ENCODE assay signal across 15 mouse cellular contexts in genomic region chr16:18589080-18589621, GRCm38 (mm10). TPM values are rescaled to one million over a fixed set of nuclear protein-coding genes. Genes with fewer than 3 reads are reported as not detected.
A peak's percentile ranks its signal among the peaks of the same experiment; 100 is the strongest.
DNase-seq lines count a peak whose midpoint lies in the region; ATAC-seq and TF ChIP-seq lines count a peak whose summit lies in the region.
"Had no signal": no experiment of that assay in that cellular context is flagged by ENCODE, and none has a peak within 500 bp of the region (broad histone marks: within the 10 kb centered on the region; RNA-seq: fewer than 3 reads in every experiment).

No protein-coding gene starts in this region.

- no peaks in the 10 kb centered on the region for H3K9me3 ChIP-seq in heart, embryonic 12.5 days (replicated peaks)
- H3K9me3 ChIP-seq in megakaryocyte, embryonic 14.5 days, result no peaks in the 10 kb centered on the region; the same call in 1 of the 2 replicates
- H3K9me3 ChIP-seq in embryonic facial prominence, embryonic 12.5 days, result no peaks in the 10 kb centered on the region
- no peaks in the 10 kb centered on the region for H3K9me3 ChIP-seq in liver, postnatal 0 days (ENCODE audit: low read length)
- H3K9me3 ChIP-seq: intestine, embryonic 15.5 days had no signal

- ATAC-seq in heart, embryonic 12.5 days (ENCODE audit: insufficient number of reproducible peaks, low FRiP score), result no peak
- ATAC-seq in megakaryocyte, adult 5-6 weeks (ENCODE audit: poor library complexity, severe bottlenecking), result no peak
- no peak for ATAC-seq in embryonic facial prominence, embryonic 12.5 days (ENCODE audit: insufficient number of reproducible peaks, insufficient read depth, low FRiP score, low TSS enrichment)
- ATAC-seq in liver, postnatal 0 days, result no peak

- peaks cover 95% of the 10 kb centered on the region for H3K27me3 ChIP-seq in heart, embryonic 12.5 days (replicated peaks)
- peaks cover 97% of the 10 kb centered on the region for H3K27me3 ChIP-seq in megakaryocyte, embryonic 14.5 days (replicated peaks)
- peaks cover 96% of the 10 kb centered on the region for H3K27me3 ChIP-seq in embryonic facial prominence, embryonic 12.5 days
- peaks cover 88% of the 10 kb centered on the region for H3K27me3 ChIP-seq in liver, postnatal 0 days (ENCODE audit: insufficient read depth, low read length)

- no peak overlapping the region for H3K9ac ChIP-seq in heart, embryonic 12.5 days
- H3K9ac ChIP-seq in embryonic facial prominence, embryonic 12.5 days, result no peak overlapping the region
- no peak overlapping the region for H3K9ac ChIP-seq in liver, postnatal 0 days (replicated peaks)
- H3K9ac ChIP-seq: intestine, embryonic 15.5 days had no signal

- no peak for TF ChIP-seq EP300 in liver, postnatal 0 days (IDR thresholded peaks at IDR 0.05; ENCODE audit: low read depth)

- H3K4me1 ChIP-seq in heart, embryonic 12.5 days (replicated peaks), result peaks cover 51% of the 10 kb centered on the region
- peaks cover 63% of the 10 kb centered on the region for H3K4me1 ChIP-seq in megakaryocyte, embryonic 14.5 days
- peaks cover 28% of the 10 kb centered on the region for H3K4me1 ChIP-seq in embryonic facial prominence, embryonic 12.5 days
- peaks cover 22% of the 10 kb centered on the region for H3K4me1 ChIP-seq in liver, postnatal 0 days (ENCODE audit: insufficient read depth)

- DNase-seq in heart, adult 8-10 months (ENCODE audit: low spot score), result no peak
- no peak for DNase-seq in liver, postnatal 0 days
- DNase-seq in cerebellum, adult 9-11 months, result no peak
- DNase-seq: adrenal gland, postnatal 36 days; cerebellum, postnatal 25 days; gastrocnemius, postnatal 36 days; heart, postnatal 10 days had no signal

- WGBS in heart, embryonic 12.5 days, result 28% methylated on average over 9 of the region's 9 CpGs
- WGBS in embryonic facial prominence, embryonic 12.5 days, result 19% methylated on average over 9 of the region's 9 CpGs
- WGBS in liver, postnatal 0 days (ENCODE audit: insufficient replicate concordance), result 28% methylated on average over 9 of the region's 9 CpGs

- no peak overlapping the region for H3K27ac ChIP-seq in heart, embryonic 12.5 days (ENCODE audit: poor library complexity, severe bottlenecking)
- no peak overlapping the region for H3K27ac ChIP-seq in embryonic facial prominence, embryonic 12.5 days
- no peak overlapping the region for H3K27ac ChIP-seq in liver, postnatal 0 days (ENCODE audit: low read depth)
- H3K27ac ChIP-seq: intestine, embryonic 15.5 days; kidney, postnatal 0 days had no signal

- no peak overlapping the region for H3K4me3 ChIP-seq in heart, embryonic 12.5 days
- peak overlapping the region; percentile 91 for H3K4me3 ChIP-seq in megakaryocyte, embryonic 14.5 days (replicated peaks)
- H3K4me3 ChIP-seq in embryonic facial prominence, embryonic 12.5 days, result 0 out of 2 replicates have a peak overlapping the region, but pooled peaks have one; percentile 53
- H3K4me3 ChIP-seq in liver, postnatal 0 days (ENCODE audit: low read depth, low read length), result peak overlapping the region; percentile 47; the same call in 1 of the 2 replicates

- peak overlapping the region; percentile 41; the same call in 1 of the 2 replicates for H3K4me2 ChIP-seq in heart, embryonic 12.5 days
- H3K4me2 ChIP-seq in embryonic facial prominence, embryonic 12.5 days (replicated peaks), result peak overlapping the region; percentile 82
- H3K4me2 ChIP-seq in liver, postnatal 0 days (ENCODE audit: low read depth, low read length), result no peak overlapping the region

- no peaks in the 10 kb centered on the region for H3K36me3 ChIP-seq in heart, embryonic 12.5 days
- no peaks in the 10 kb centered on the region for H3K36me3 ChIP-seq in megakaryocyte, embryonic 14.5 days (replicated peaks; ENCODE audit: low read length)
- H3K36me3 ChIP-seq in embryonic facial prominence, embryonic 12.5 days, result no peaks in the 10 kb centered on the region
- no peaks in the 10 kb centered on the region for H3K36me3 ChIP-seq in liver, postnatal 0 days (replicated peaks; ENCODE audit: insufficient read depth, low read length)
- H3K36me3 ChIP-seq: intestine, embryonic 15.5 days had no signal

- no peak for TF ChIP-seq CTCF in liver, postnatal 0 days (IDR thresholded peaks at IDR 0.05; ENCODE audit: low read depth)

RNA-seq across cellular contexts. Expression of gene Tbx1, which starts 1.3 kb away (rescaled TPM):
- polyA plus RNA-seq in heart, embryonic 12.5 days (2016; fragmentation: Nextera tagmentation; extraction: Ambion mirVana), result 0.13 and 0.67 TPM in 2 replicates
- total RNA-seq in heart, adult 8-10 months (2022), result 1 to 10 TPM; 1.0 to 2.0 (median 1.1) TPM
- polyA plus RNA-seq in megakaryocyte, embryonic 14.5 days (2012; ENCODE audit: insufficient read depth, low replicate concordance), result not detected in 2 replicates
- not detected in 2 replicates for total RNA-seq in megakaryocyte, adult 5-6 weeks (2015)
- not detected in 2 replicates for total RNA-seq in megakaryocyte, adult 5-6 weeks (2017)
- 19.6 and 21.9 TPM in 2 replicates for polyA plus RNA-seq in embryonic facial prominence, embryonic 12.5 days (2016; fragmentation: Nextera tagmentation; extraction: Ambion mirVana)
- polyA plus RNA-seq in liver, postnatal 0 days (2015; fragmentation: Nextera tagmentation; extraction: Ambion mirVana), result 0.40 TPM in 1 of 2 replicates, not detected in the other
- total RNA-seq: MEL; neutrophil, adult 5-6 weeks had no signal

RNA-seq across cellular contexts. Expression of gene Gp1bb, which starts 33.1 kb away (rescaled TPM):
- 5.5 and 7.9 TPM in 2 replicates for polyA plus RNA-seq in heart, embryonic 12.5 days (2016; fragmentation: Nextera tagmentation; extraction: Ambion mirVana)
- total RNA-seq in heart, adult 8-10 months (2022), result 1 to 10 TPM in 1 of 4 experiments, under 1 TPM in 3; 0.28 to 1.9 (median 0.36) TPM
- 3,910 and 6,936 TPM in 2 replicates for polyA plus RNA-seq in megakaryocyte, embryonic 14.5 days (2012; ENCODE audit: insufficient read depth, low replicate concordance)
- total RNA-seq in megakaryocyte, adult 5-6 weeks (2015), result 0.38 and 0.55 TPM in 2 replicates
- total RNA-seq in megakaryocyte, adult 5-6 weeks (2017), result 0.70 TPM in 1 of 2 replicates, not detected in the other
- polyA plus RNA-seq in embryonic facial prominence, embryonic 12.5 days (2016; fragmentation: Nextera tagmentation; extraction: Ambion mirVana), result 4.3 and 4.7 TPM in 2 replicates
- polyA plus RNA-seq in liver, postnatal 0 days (2015; fragmentation: Nextera tagmentation; extraction: Ambion mirVana), result 55.8 and 56.5 TPM in 2 replicates
- total RNA-seq: gastrocnemius, postnatal 36 days had no signal

RNA-seq across cellular contexts. Expression of gene Gm49601, which starts 37.1 kb away (rescaled TPM):
- 1.2 and 1.8 TPM in 2 replicates for polyA plus RNA-seq in heart, embryonic 12.5 days (2016; fragmentation: Nextera tagmentation; extraction: Ambion mirVana)
- 1 to 10 TPM in 1 of 4 experiments, under 1 TPM in 3; 0.46 to 2.0 (median 0.66) TPM for total RNA-seq in heart, adult 8-10 months (2022)
- polyA plus RNA-seq in megakaryocyte, embryonic 14.5 days (2012; ENCODE audit: insufficient read depth, low replicate concordance), result 1.0 TPM in 1 of 2 replicates, not detected in the other
- total RNA-seq in megakaryocyte, adult 5-6 weeks (2015), result 1.7 and 2.9 TPM in 2 replicates
- total RNA-seq in megakaryocyte, adult 5-6 weeks (2017), result 0.61 and 3.2 TPM in 2 replicates
- polyA plus RNA-seq in embryonic facial prominence, embryonic 12.5 days (2016; fragmentation: Nextera tagmentation; extraction: Ambion mirVana), result 8.1 and 10.4 TPM in 2 replicates
- polyA plus RNA-seq in liver, postnatal 0 days (2015; fragmentation: Nextera tagmentation; extraction: Ambion mirVana), result 0.32 TPM in 1 of 2 replicates, not detected in the other

RNA-seq across cellular contexts. Expression of gene Sept5, which starts 40.6 kb away (rescaled TPM):
- polyA plus RNA-seq in heart, embryonic 12.5 days (2016; fragmentation: Nextera tagmentation; extraction: Ambion mirVana), result 6.3 and 6.5 TPM in 2 replicates
- total RNA-seq in heart, adult 8-10 months (2022), result 1 to 10 TPM; 2.2 to 4.1 (median 3.0) TPM
- polyA plus RNA-seq in megakaryocyte, embryonic 14.5 days (2012; ENCODE audit: insufficient read depth, low replicate concordance), result 8.0 and 10.3 TPM in 2 replicates
- total RNA-seq in megakaryocyte, adult 5-6 weeks (2015), result 19.5 and 23.5 TPM in 2 replicates
- 11.6 and 17.0 TPM in 2 replicates for total RNA-seq in megakaryocyte, adult 5-6 weeks (2017)
- polyA plus RNA-seq in embryonic facial prominence, embryonic 12.5 days (2016; fragmentation: Nextera tagmentation; extraction: Ambion mirVana), result 45.5 and 47.2 TPM in 2 replicates
- polyA plus RNA-seq in liver, postnatal 0 days (2015; fragmentation: Nextera tagmentation; extraction: Ambion mirVana), result 3.0 and 3.2 TPM in 2 replicates

Comparison
In these comparisons a context has a peak if more than half of its experiments do, and no peak if none do; other contexts are left out.
1. RNA of gene Gp1bb, which starts 33.1 kb away (polyA plus RNA-seq): 3,910 to 6,936 TPM in megakaryocyte, embryonic 14.5 days; 55.8 to 56.5 TPM in liver, postnatal 0 days, 5.5 to 7.9 TPM in heart, embryonic 12.5 days and 4.3 to 4.7 TPM in embryonic facial prominence, embryonic 12.5 days; every median in the first group is over 10 times any median in the second.